Mouse (Mus musculus) E14TG2a.4 (cell line): ENCODE results near the gene Dgki.

Experiments used
- CTCF ChIP-seq: conservative IDR thresholded peaks from 2 replicates; pipeline ENCODE4 v1.5.1; 2014; ENCODE audit warnings: low read length
- NANOG ChIP-seq: IDR thresholded peaks from 2 replicates; pipeline ENCODE4 v1.6.1; 2014; ENCODE audit warnings: borderline replicate concordance, low read length, mixed read lengths

DNA sequence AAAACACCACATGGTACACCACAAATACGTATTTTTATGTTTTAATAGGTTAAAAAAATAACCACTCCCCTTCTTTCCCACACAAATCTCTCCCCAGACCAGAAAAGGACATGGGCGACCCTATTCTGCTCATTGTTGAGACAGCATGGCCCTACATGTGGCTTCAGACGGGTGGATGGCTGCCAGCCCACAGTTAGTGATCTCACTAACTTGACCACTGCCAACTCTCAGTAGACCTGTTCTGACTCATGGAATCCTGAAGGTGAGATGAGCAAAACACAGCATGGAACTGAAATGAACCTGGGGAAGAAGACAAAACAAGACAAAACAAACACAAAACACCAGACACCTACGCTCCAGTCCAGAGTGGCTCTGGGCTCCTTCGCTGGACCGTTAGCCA, 150.8 kb downstream of the Dgki start:
- TF ChIP-seq CTCF (no peak), NANOG (no peak)
